Mouse (Mus musculus): Measurements from ENCODE around the gene Prkce.

The Prkce gene

GRCm38 (mm10) chr17:86522649-86523048 is 355.1 kb downstream of the Prkce start:
- no peak for DNase-seq (ENCODE audit: extremely low spot score)

GRCm38 (mm10) chr17:86523374-86523773 is 355.8 kb downstream of the Prkce start:
- DNase-seq (ENCODE audit: extremely low spot score) = no peak

DNA sequence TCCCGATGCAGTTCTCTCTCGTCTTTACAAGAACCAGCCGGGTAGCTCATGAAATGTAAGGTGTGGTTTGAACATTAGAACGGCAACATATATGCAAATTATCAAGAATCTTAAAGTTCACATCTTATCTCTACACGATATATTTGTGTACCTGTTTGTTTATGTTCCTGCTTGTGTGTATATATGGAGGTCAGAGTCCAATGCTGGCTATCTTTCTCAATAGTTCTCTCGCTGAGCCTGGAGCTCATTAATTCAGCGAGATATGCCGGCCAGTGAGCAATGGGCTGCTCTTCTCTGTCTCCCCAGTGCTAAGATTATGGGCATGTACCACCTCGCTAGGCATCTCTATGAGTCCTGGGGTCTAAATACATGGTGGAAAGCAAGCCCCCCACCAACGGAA is 356.3 kb downstream of the Prkce start:
- no peak for DNase-seq (ENCODE audit: extremely low spot score)

DNA sequence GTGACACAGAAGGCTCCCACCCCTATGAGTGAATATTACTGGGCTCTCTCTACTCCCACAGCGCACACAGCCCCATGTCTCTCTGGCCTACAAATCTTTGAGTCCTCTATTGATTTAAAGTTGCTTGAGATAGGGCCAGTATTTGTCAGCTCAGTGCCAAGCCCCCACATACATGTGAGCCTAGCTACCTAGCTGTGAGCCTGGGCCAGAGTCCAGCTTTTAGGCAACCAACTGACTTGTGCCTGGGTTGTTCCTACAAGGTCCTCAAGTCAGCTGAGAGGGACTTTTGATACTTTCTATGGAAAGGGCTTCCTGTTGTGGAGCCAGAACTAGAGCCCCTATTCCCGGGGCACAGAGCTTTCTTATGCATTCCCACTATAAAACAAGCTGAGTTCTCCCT is 357.5 kb downstream of the Prkce start:
- no peak for DNase-seq (ENCODE audit: extremely low spot score)

- DNase-seq (ENCODE audit: extremely low spot score) = no peak
These were observed 358.4 kb downstream of the Prkce start for GRCm38 (mm10) chr17:86526016-86526415.

DNA sequence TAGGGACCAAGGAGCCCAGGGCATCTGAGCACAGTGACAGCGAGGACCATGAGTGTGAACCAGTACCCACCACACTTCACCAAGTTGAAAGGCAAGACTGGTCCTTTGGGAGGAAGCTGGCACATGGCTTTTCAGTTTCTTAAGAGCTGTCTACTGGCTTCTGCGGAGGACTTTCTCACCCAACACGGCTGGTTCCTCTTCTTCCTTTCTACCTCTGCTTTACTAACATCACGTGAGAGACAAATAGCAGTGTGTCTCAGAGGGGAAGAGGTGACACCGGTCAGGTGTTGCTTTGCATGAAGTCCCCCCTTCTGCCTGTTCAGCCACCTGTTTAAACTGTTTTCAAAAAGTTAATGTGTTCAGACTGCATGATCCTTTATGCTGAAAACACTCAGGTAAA is 359.7 kb downstream of the Prkce start:
- no peak for DNase-seq (ENCODE audit: extremely low spot score)

- DNase-seq (ENCODE audit: extremely low spot score) = no peak
These were observed 361.4 kb downstream of the Prkce start for GRCm38 (mm10) chr17:86529003-86529402.

DNA sequence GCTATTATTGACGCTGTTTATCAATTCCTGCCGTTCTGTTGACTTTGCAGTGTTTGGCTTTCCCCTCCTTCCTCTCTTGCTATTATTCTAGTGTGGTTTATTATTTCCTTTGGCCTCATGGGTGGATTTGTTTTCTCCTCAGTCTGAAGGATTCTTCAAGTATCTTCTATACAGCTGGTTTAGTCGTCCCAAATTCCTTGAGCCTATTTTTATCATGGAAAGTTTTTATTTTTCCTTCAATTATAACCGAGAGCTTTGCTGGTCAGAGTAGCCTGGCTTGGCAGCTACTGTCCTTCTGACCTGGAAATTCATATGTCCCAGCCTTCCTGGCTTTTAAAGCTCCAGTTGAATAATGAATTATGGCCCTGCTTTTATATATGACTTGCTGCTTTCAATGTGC is 361.8 kb downstream of the Prkce start:
- DNase-seq (ENCODE audit: extremely low spot score) = no peak

- no peak for DNase-seq (ENCODE audit: extremely low spot score)
These were observed 363.6 kb downstream of the Prkce start for GRCm38 (mm10) chr17:86531231-86531630.

- no peak for DNase-seq (ENCODE audit: extremely low spot score)
These were observed 365.4 kb downstream of the Prkce start for GRCm38 (mm10) chr17:86532783-86533548.

DNA sequence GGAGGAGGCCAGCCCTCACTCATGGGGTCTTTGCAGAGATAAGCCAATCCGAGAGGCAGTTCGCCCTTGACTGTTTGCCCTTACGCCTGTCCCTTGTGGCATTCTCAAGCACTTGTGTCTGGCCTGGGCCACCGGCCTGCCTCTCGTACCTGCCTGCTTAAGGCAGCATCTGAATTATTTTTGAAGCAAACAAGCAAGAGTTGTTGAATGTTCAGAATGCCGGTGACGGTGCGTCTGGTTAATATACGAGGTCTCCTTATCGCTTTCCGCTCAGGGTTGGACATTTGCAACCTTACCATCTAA is 365.9 kb downstream of the Prkce start:
- DNase-seq (ENCODE audit: extremely low spot score) = no peak

GRCm38 (mm10) chr17:86535096-86535495 is 367.5 kb downstream of the Prkce start:
- DNase-seq (ENCODE audit: extremely low spot score) = no peak

GRCm38 (mm10) chr17:86535827-86536656 is 368.5 kb downstream of the Prkce start:
- peak; percentile 78 for DNase-seq (ENCODE audit: extremely low spot score)

DNA sequence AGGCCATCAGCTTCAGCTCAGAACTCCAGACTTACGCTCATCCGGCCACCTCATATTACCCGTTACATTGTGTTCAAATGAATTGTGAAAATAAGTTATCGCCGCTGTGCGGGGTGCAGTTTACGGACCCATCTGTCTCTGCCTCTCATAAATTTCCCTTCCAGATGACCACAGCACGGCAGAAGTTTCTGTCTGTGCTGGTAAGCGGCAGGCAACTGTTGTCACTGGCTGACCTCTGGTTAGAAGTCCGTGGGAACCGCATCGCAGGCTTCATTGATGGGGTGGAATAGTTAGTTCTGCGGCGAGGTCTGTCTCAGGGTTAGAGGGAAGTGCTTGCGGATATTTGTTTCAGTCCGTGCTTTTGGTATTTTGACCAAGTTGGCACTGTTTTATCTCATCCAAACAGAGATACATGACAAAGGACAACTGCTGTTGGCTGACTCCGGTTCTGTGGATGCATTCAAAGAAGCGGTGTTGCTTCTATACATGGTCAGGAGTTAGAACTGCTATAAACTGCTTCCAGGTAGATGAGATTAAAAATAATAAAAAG is 372.4 kb downstream of the Prkce start:
- DNase-seq (ENCODE audit: extremely low spot score) = no peak

DNA sequence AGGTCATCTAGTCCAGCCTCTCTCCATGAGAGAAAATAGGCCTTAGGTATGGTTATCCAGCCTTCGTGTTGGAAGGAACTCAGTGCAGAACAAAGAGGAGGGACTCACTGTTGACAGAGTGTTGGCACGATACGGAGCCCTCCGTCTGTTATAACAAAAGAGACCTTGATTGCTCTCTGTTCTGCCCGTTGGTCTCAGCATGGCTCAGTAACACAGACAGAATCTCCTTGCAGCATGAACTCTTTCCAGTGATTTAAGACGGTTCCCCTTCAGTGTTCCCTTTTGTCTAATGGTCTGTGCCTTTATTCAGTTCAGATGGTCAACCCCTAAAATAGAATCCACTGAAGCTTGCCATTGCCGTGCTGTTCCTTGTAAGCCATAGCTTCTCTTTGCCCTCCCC is 378.9 kb downstream of the Prkce start:
- DNase-seq (ENCODE audit: extremely low spot score) = no peak

GRCm38 (mm10) chr17:86549128-86549527 is 381.5 kb downstream of the Prkce start:
- DNase-seq (ENCODE audit: extremely low spot score) = no peak

- DNase-seq (ENCODE audit: extremely low spot score) = no peak
These were observed 384.0 kb downstream of the Prkce start for GRCm38 (mm10) chr17:86551561-86551960.

- no peak for DNase-seq (ENCODE audit: extremely low spot score)
These were observed 384.4 kb downstream of the Prkce start for GRCm38 (mm10) chr17:86551995-86552394.

DNA sequence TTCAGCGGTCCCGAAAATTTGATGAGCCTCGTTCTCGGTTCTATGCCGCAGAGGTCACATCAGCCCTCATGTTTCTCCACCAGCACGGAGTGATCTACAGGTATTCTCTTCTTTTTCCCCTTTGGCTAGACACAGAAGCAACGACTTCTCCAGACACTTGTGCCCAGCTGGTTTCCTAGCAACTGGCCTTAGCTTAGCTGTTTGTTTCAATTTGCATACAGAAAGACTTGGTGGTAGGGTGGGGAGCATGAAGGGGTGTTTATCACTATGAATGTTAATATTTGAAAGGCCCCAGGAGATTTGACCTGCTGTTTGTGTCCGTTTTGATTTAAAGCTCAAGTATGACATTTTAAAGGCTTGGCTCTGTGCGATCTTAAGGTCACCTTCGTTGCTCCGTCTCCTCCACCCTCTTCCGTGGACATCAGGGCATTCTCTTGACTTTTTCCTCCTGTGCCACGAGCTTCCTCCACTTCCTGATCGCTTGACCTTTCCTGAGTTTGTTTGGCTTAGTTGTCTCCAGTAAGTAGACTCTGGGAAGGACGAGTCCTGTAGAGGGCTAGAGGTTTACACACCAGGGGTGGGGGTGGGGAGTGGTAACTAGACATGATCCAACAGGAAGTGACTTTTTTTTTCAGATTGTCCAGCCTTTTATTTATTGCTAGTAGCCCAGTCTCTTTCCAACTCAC is 391.8 kb downstream of the Prkce start:
- DNase-seq (ENCODE audit: extremely low spot score) = no peak

GRCm38 (mm10) chr17:86560499-86560898 is 392.9 kb downstream of the Prkce start:
- no peak for DNase-seq (ENCODE audit: extremely low spot score)

DNA sequence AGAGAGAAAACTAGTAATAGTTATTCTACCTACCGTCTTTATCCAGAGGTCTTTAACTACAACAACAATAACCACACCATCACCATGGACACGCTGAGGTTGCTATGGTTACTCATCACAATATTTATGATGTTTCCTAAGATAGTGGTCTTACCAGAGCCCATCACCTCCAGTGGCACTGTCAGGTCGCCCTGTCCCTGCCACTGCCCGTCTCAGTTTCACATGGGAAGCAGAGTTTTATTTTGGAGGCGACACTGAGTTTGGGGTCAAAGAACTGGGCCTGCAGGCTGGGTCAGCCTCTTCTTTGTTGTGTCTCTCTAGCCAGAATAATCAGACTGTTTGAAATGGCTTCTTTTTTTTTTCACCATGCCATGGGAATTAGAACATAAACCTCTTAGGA is 402.9 kb downstream of the Prkce start:
- no peak for DNase-seq (ENCODE audit: extremely low spot score)

DNA sequence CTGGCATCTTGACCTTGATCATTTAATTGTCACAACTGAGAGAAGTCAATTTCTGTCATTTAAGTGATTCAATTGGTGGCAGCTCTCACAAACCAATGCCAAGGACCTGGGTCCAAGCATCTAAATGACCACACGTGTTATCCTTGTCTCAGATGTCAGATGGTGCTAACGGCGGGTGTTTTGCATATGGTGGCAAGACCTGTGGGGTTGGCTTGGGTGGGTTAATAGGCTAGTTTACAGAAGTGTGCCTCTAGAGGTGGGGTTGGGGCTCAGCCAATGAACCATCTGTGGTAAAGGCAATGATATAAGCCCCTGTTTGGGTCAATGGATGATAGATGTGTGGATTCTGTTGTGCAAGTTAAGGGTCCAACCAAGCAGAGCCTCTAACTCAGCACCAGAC is 403.7 kb downstream of the Prkce start:
- DNase-seq (ENCODE audit: extremely low spot score) = no peak
